Mouse (Mus musculus): ENCODE measurements around the gene Cnih3. TPM values are rescaled to one million over a fixed set of nuclear protein-coding genes. Genes with fewer than 3 reads are reported as not detected.

The Cnih3 gene
- polyA plus RNA-seq, 1 experiment from 2014 or later = 0.08 TPM

GRCm38 (mm10) chr1:181336857-181337256 is 15.6 kb upstream of the Cnih3 start:
- H3K36me3 ChIP-seq (ENCODE audit: control insufficient read depth, insufficient read depth, low read length) = no peaks in the 10 kb centered on the region
- no peak overlapping the region for H3K27ac ChIP-seq (ENCODE audit: low read length)
- peaks cover 5% of the 10 kb centered on the region for H3K4me1 ChIP-seq (replicated peaks; ENCODE audit: control insufficient read depth, insufficient read depth, low read length)
- no peak overlapping the region for H3K4me3 ChIP-seq (ENCODE audit: low read length)
- H3K27me3 ChIP-seq (ENCODE audit: control insufficient read depth, insufficient read depth, low read depth, low read length) = no peaks in the 10 kb centered on the region
- no peak overlapping the region for H3K4me2 ChIP-seq (ENCODE audit: low read depth, low read length)
- no peak overlapping the region for H3K9ac ChIP-seq (ENCODE audit: low read length)
- ATAC-seq (ENCODE audit: low read depth) = no peak
- H3K9me3 ChIP-seq (ENCODE audit: control insufficient read depth, low read length) = no peaks in the 10 kb centered on the region
- WGBS = 83% methylated on average over 6 of the region's 6 CpGs

- Histone ChIP-seq H3K36me3 (ENCODE audit: control insufficient read depth, insufficient read depth, low read length) (no peaks in the 10 kb centered on the region), H3K27me3 (ENCODE audit: control insufficient read depth, insufficient read depth, low read depth, low read length) (no peaks in the 10 kb centered on the region), H3K4me1 (replicated peaks; ENCODE audit: control insufficient read depth, insufficient read depth, low read length) (no peaks in the 10 kb centered on the region), H3K9me3 (ENCODE audit: control insufficient read depth, low read length) (no peaks in the 10 kb centered on the region), H3K27ac (ENCODE audit: low read length) (no peak overlapping the region), H3K4me3 (ENCODE audit: low read length) (no peak overlapping the region), H3K9ac (ENCODE audit: low read length) (no peak overlapping the region), H3K4me2 (ENCODE audit: low read depth, low read length) (no peak overlapping the region)
- no peak for ATAC-seq (ENCODE audit: low read depth)
- WGBS = 88% methylated on average over 6 of the region's 6 CpGs
Measured at GRCm38 (mm10) chr1:181339106-181339505, 13.3 kb upstream of the Cnih3 start.

- Histone ChIP-seq H3K4me2 (ENCODE audit: low read depth, low read length) (no peak overlapping the region), H3K27me3 (ENCODE audit: control insufficient read depth, insufficient read depth, low read depth, low read length) (peaks cover 4% of the 10 kb centered on the region), H3K27ac (ENCODE audit: low read length) (0 out of 2 replicates have a peak overlapping the region, but pooled peaks have one; percentile 6), H3K4me1 (replicated peaks; ENCODE audit: control insufficient read depth, insufficient read depth, low read length) (no peaks in the 10 kb centered on the region), H3K4me3 (ENCODE audit: low read length) (no peak overlapping the region), H3K9me3 (ENCODE audit: control insufficient read depth, low read length) (no peaks in the 10 kb centered on the region), H3K9ac (ENCODE audit: low read length) (no peak overlapping the region), H3K36me3 (ENCODE audit: control insufficient read depth, insufficient read depth, low read length) (no peaks in the 10 kb centered on the region)
- peak; percentile 83 for ATAC-seq (ENCODE audit: low read depth)
- 21% methylated on average over 15 of the region's 15 CpGs for WGBS
Measured at GRCm38 (mm10) chr1:181345547-181345946, 6.9 kb upstream of the Cnih3 start.

- Histone ChIP-seq H3K9me3 (ENCODE audit: control insufficient read depth, low read length) (no peaks in the 10 kb centered on the region), H3K27me3 (ENCODE audit: control insufficient read depth, insufficient read depth, low read depth, low read length) (peaks cover 39% of the 10 kb centered on the region), H3K4me2 (ENCODE audit: low read depth, low read length) (peak overlapping the region; percentile 100), H3K4me3 (ENCODE audit: low read length) (peak overlapping the region; percentile 62), H3K36me3 (ENCODE audit: control insufficient read depth, insufficient read depth, low read length) (no peaks in the 10 kb centered on the region), H3K4me1 (replicated peaks; ENCODE audit: control insufficient read depth, insufficient read depth, low read length) (peaks cover 8% of the 10 kb centered on the region), H3K9ac (ENCODE audit: low read length) (peak overlapping the region; percentile 69), H3K27ac (ENCODE audit: low read length) (no peak overlapping the region)
- ATAC-seq (ENCODE audit: low read depth) = no peak
- WGBS = 7% methylated on average over 3 of the region's 3 CpGs
Measured at GRCm38 (mm10) chr1:181352043-181352366, 423 bp upstream of the Cnih3 start.

GRCm38 (mm10) chr1:181353200-181354097 is 1.0 kb downstream of the Cnih3 start:
- no peaks in the 10 kb centered on the region for H3K36me3 ChIP-seq (ENCODE audit: control insufficient read depth, insufficient read depth, low read length)
- 2% methylated on average over 33 of the region's 33 CpGs for WGBS
- H3K4me3 ChIP-seq (ENCODE audit: low read length) = peak overlapping the region; percentile 62
- no peak overlapping the region for H3K27ac ChIP-seq (ENCODE audit: low read length)
- H3K9ac ChIP-seq (ENCODE audit: low read length) = peak overlapping the region; percentile 69
- H3K27me3 ChIP-seq (ENCODE audit: control insufficient read depth, insufficient read depth, low read depth, low read length) = peaks cover 39% of the 10 kb centered on the region
- H3K9me3 ChIP-seq (ENCODE audit: control insufficient read depth, low read length) = no peaks in the 10 kb centered on the region
- peak; percentile 60 for ATAC-seq (ENCODE audit: low read depth)
- peaks cover 8% of the 10 kb centered on the region for H3K4me1 ChIP-seq (replicated peaks; ENCODE audit: control insufficient read depth, insufficient read depth, low read length)
- peak overlapping the region; percentile 100 for H3K4me2 ChIP-seq (ENCODE audit: low read depth, low read length)

GRCm38 (mm10) chr1:181355683-181356082 is 3.3 kb downstream of the Cnih3 start:
- Histone ChIP-seq H3K4me3 (ENCODE audit: low read length) (no peak overlapping the region), H3K27me3 (ENCODE audit: control insufficient read depth, insufficient read depth, low read depth, low read length) (peaks cover 35% of the 10 kb centered on the region), H3K27ac (ENCODE audit: low read length) (no peak overlapping the region), H3K4me1 (replicated peaks; ENCODE audit: control insufficient read depth, insufficient read depth, low read length) (peaks cover 8% of the 10 kb centered on the region), H3K4me2 (ENCODE audit: low read depth, low read length) (no peak overlapping the region), H3K9ac (ENCODE audit: low read length) (no peak overlapping the region), H3K36me3 (ENCODE audit: control insufficient read depth, insufficient read depth, low read length) (no peaks in the 10 kb centered on the region), H3K9me3 (ENCODE audit: control insufficient read depth, low read length) (no peaks in the 10 kb centered on the region)
- 70% methylated on average over 5 of the region's 5 CpGs for WGBS
- ATAC-seq (ENCODE audit: low read depth) = no peak

- H3K36me3 ChIP-seq (ENCODE audit: control insufficient read depth, insufficient read depth, low read length) = no peaks in the 10 kb centered on the region
- no peak for ATAC-seq (ENCODE audit: low read depth)
Measured at GRCm38 (mm10) chr1:181357870-181358269, 5.4 kb downstream of the Cnih3 start.

GRCm38 (mm10) chr1:181358526-181358925 is 6.1 kb downstream of the Cnih3 start:
- 21% methylated on average over 7 of the region's 7 CpGs for WGBS

More at GRCm38 (mm10) chr1:181357870-181358269, 5.4 kb downstream of the Cnih3 start:
- H3K9ac ChIP-seq (ENCODE audit: low read length) = no peak overlapping the region
- H3K9me3 ChIP-seq (ENCODE audit: control insufficient read depth, low read length) = no peaks in the 10 kb centered on the region
- peaks cover 3% of the 10 kb centered on the region for H3K4me1 ChIP-seq (replicated peaks; ENCODE audit: control insufficient read depth, insufficient read depth, low read length)
- 35% methylated on average over 2 of the region's 2 CpGs for WGBS
- H3K27ac ChIP-seq (ENCODE audit: low read length) = no peak overlapping the region
- H3K4me2 ChIP-seq (ENCODE audit: low read depth, low read length) = no peak overlapping the region
- peaks cover 17% of the 10 kb centered on the region for H3K27me3 ChIP-seq (ENCODE audit: control insufficient read depth, insufficient read depth, low read depth, low read length)
- H3K4me3 ChIP-seq (ENCODE audit: low read length) = no peak overlapping the region

GRCm38 (mm10) chr1:181360732-181361131 is 8.3 kb downstream of the Cnih3 start:
- no peak overlapping the region for H3K9ac ChIP-seq (ENCODE audit: low read length)
- H3K9me3 ChIP-seq (ENCODE audit: control insufficient read depth, low read length) = no peaks in the 10 kb centered on the region
- 80% methylated on average over 3 of the region's 3 CpGs for WGBS
- no peaks in the 10 kb centered on the region for H3K4me1 ChIP-seq (replicated peaks; ENCODE audit: control insufficient read depth, insufficient read depth, low read length)
- H3K36me3 ChIP-seq (ENCODE audit: control insufficient read depth, insufficient read depth, low read length) = no peaks in the 10 kb centered on the region
- H3K27ac ChIP-seq (ENCODE audit: low read length) = no peak overlapping the region
- H3K4me2 ChIP-seq (ENCODE audit: low read depth, low read length) = no peak overlapping the region
- no peak for ATAC-seq (ENCODE audit: low read depth)
- peaks cover 2% of the 10 kb centered on the region; the same call in 1 of the 2 replicates for H3K27me3 ChIP-seq (ENCODE audit: control insufficient read depth, insufficient read depth, low read depth, low read length)
- H3K4me3 ChIP-seq (ENCODE audit: low read length) = no peak overlapping the region

More at GRCm38 (mm10) chr1:181358526-181358925, 6.1 kb downstream of the Cnih3 start:
- H3K4me3 ChIP-seq (ENCODE audit: low read length) = no peak overlapping the region
- peak; percentile 59; the same call in 1 of the 2 replicates for ATAC-seq (ENCODE audit: low read depth)
- H3K4me2 ChIP-seq (ENCODE audit: low read depth, low read length) = no peak overlapping the region
- H3K36me3 ChIP-seq (ENCODE audit: control insufficient read depth, insufficient read depth, low read length) = no peaks in the 10 kb centered on the region
- no peak overlapping the region for H3K9ac ChIP-seq (ENCODE audit: low read length)
- no peaks in the 10 kb centered on the region; the same call in 1 of the 2 replicates for H3K4me1 ChIP-seq (replicated peaks; ENCODE audit: control insufficient read depth, insufficient read depth, low read length)
- H3K27ac ChIP-seq (ENCODE audit: low read length) = no peak overlapping the region
- no peaks in the 10 kb centered on the region for H3K9me3 ChIP-seq (ENCODE audit: control insufficient read depth, low read length)
- H3K27me3 ChIP-seq (ENCODE audit: control insufficient read depth, insufficient read depth, low read depth, low read length) = peaks cover 13% of the 10 kb centered on the region

All from lung, embryonic 16.5 days (tissue).